Mouse (Mus musculus) T-helper 2 cell (primary cell): ENCODE data around the gene Foxb1.

Source experiments
- in situ Hi-C: fragments of 300-600 bp; cut with MboI, MseI; formaldehyde crosslinking; loops from one replicate; pipeline ENCODE4 v1.15.1; 2025; ENCODE audit warnings: high pct_unique_total_duplicates

Foxb1 gene

GRCm38 (mm10) chr9:69757254-69757653, 3.5 kb downstream of the Foxb1 start:
- in situ Hi-C loops: no loop called here

GRCm38 (mm10) chr9:69756456-69756855, 4.3 kb downstream of the Foxb1 start:
- in situ Hi-C loops: no loop called here

- in situ Hi-C loops: no loop called here
Observed at GRCm38 (mm10) chr9:69756041-69756440, 4.7 kb downstream of the Foxb1 start.

GRCm38 (mm10) chr9:69755157-69755556, 5.6 kb downstream of the Foxb1 start:
- in situ Hi-C loops: no loop called here

GRCm38 (mm10) chr9:69754712-69755111, 6.0 kb downstream of the Foxb1 start:
- in situ Hi-C loops: no loop called here

GRCm38 (mm10) chr9:69754291-69754690, 6.4 kb downstream of the Foxb1 start:
- in situ Hi-C loops: no loop called here

- in situ Hi-C loops: loop anchor here (25.0 kb wide), 1 partner anchor 536 kb away; no protein-coding TSS in a partner anchor
Observed at GRCm38 (mm10) chr9:69747971-69748370, 12.8 kb downstream of the Foxb1 start.

GRCm38 (mm10) chr9:69728736-69729135, 32.0 kb downstream of the Foxb1 start:
- in situ Hi-C loops: loop anchor here (25.0 kb wide), 1 partner anchor 516 kb away; no protein-coding TSS in a partner anchor

GRCm38 (mm10) chr9:69718431-69718830, 42.3 kb downstream of the Foxb1 start:
- in situ Hi-C loops: no loop called here

GRCm38 (mm10) chr9:69716364-69716763, 44.4 kb downstream of the Foxb1 start:
- in situ Hi-C loops: no loop called here

- in situ Hi-C loops: no loop called here
Observed at GRCm38 (mm10) chr9:69715445-69715844, 45.3 kb downstream of the Foxb1 start.

- in situ Hi-C loops: no loop called here
Observed at GRCm38 (mm10) chr9:69714346-69714745, 46.4 kb downstream of the Foxb1 start.

- in situ Hi-C loops: no loop called here
Observed at GRCm38 (mm10) chr9:69713577-69714327, 47.0 kb downstream of the Foxb1 start.

GRCm38 (mm10) chr9:69712714-69713525, 47.8 kb downstream of the Foxb1 start:
- in situ Hi-C loops: no loop called here
